Mouse (Mus musculus) CH12.LX (cell line): ENCODE results near the gene D430019H16Rik.

Experiments used
- CTCF ChIP-seq, 2 experiments: IDR thresholded peaks in 1 of 2; conservative IDR thresholded peaks in 1 of 2; 2 replicates each; pipeline ENCODE4 v1.5.1; 2011 to 2012; ENCODE audit warnings: low read depth in 2 of 2, low read length in 2 of 2, improper control_type of control experiment in 1 of 2, inconsistent platforms in 1 of 2, mild to moderate bottlenecking in 1 of 2, moderate library complexity in 1 of 2
- E2F4 ChIP-seq: IDR thresholded peaks from 2 replicates; pipeline ENCODE4 v1.6.1; 2011; ENCODE audit warnings: low read depth, low read length, improper control_type of control experiment; ENCODE audit not compliant: insufficient replicate concordance
- MAX ChIP-seq: IDR thresholded peaks from 2 replicates; pipeline ENCODE4 v1.6.1; 2011; ENCODE audit warnings: low read length, improper control_type of control experiment
- NRF1 ChIP-seq: IDR thresholded peaks from 2 replicates; pipeline ENCODE4 v1.6.1; 2014; ENCODE audit warnings: low read depth, mild to moderate bottlenecking, inconsistent platforms, low read length, improper control_type of control experiment, moderate library complexity
- PAX5 ChIP-seq: IDR thresholded peaks from 2 replicates; pipeline ENCODE4 v1.6.1; 2012; ENCODE audit warnings: low read length, inconsistent platforms, mixed read lengths
- POLR2A ChIP-seq: IDR thresholded peaks from 2 replicates; pipeline ENCODE4 v1.6.1; 2011; ENCODE audit warnings: low read depth, mild to moderate bottlenecking, improper control_type of control experiment, low read length
- RAD21 ChIP-seq: IDR thresholded peaks from 2 replicates; pipeline ENCODE4 v1.6.1; 2011; ENCODE audit warnings: low read depth, mild to moderate bottlenecking, low read length, improper control_type of control experiment, moderate library complexity
- RCOR1 ChIP-seq: conservative IDR thresholded peaks from 2 replicates; pipeline ENCODE4 v1.6.1; 2012; ENCODE audit warnings: low read depth, mild to moderate bottlenecking, inconsistent platforms, low read length, improper control_type of control experiment
- TBP ChIP-seq: conservative IDR thresholded peaks from 2 replicates; pipeline ENCODE4 v1.6.1; 2011; ENCODE audit warnings: low read depth, low read length, improper control_type of control experiment
- UBTF ChIP-seq: IDR thresholded peaks from 2 replicates; pipeline ENCODE4 v1.6.1; 2012; ENCODE audit warnings: low read depth, mild to moderate bottlenecking, inconsistent platforms, low read length, improper control_type of control experiment, moderate library complexity
- ZNF384 ChIP-seq: IDR thresholded peaks from 2 replicates; pipeline ENCODE4 v1.6.1; 2012; ENCODE audit warnings: low read depth, low read length, improper control_type of control experiment, inconsistent platforms

DNA sequence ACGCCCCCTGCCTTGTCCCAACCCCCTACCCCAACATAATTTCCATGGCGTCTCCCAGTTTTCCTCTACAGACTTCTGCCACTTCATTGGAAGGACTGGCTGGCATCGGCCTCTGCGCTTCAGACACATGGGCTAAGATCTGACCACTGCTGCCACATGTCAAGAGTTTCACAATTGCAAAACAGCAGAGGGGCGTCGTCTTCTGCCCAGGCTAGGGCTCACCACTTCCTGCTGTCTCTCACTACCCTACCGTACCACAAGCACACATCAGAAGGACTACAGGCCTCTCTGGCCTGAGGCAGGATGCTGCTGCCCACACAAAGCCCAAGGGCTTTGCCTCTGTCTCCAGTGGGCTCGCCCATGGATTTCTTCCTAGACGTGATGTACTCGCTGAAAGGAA lies 86.0 kb downstream of the D430019H16Rik start:
- TF ChIP-seq CTCF (conservative IDR thresholded peaks at IDR 0.05 in 1 of 2, IDR thresholded peaks at IDR 0.05 in 1 of 2; ENCODE audit: low read depth in 2 of 2, low read length in 2 of 2) = no peak
- no peak for TF ChIP-seq RAD21
- no peak for TF ChIP-seq RCOR1
- no peak for TF ChIP-seq POLR2A
- TF ChIP-seq E2F4 = no peak
- TF ChIP-seq UBTF = no peak
- no peak for TF ChIP-seq TBP
- no peak for TF ChIP-seq MAX
- TF ChIP-seq NRF1 = no peak
- no peak for TF ChIP-seq PAX5
- TF ChIP-seq ZNF384 = no peak
